Mouse (Mus musculus): Measurements from ENCODE around the gene Tfcp2.

Gene Tfcp2

GRCm38 (mm10) chr15:100551326-100552307 is at the start of gene Tfcp2:
Gene Tfcp2 (minus strand): TSS chr15:100552008.
- DNase-seq (ENCODE audit: low spot score) = peak; percentile 98

- DNase-seq (ENCODE audit: low spot score) = no peak
These were observed 49.0 kb upstream of the Tfcp2 start for GRCm38 (mm10) chr15:100600696-100601272.

- DNase-seq (ENCODE audit: low spot score) = peak; percentile 83
These were observed 48.4 kb upstream of the Tfcp2 start for GRCm38 (mm10) chr15:100600047-100600695.

DNA sequence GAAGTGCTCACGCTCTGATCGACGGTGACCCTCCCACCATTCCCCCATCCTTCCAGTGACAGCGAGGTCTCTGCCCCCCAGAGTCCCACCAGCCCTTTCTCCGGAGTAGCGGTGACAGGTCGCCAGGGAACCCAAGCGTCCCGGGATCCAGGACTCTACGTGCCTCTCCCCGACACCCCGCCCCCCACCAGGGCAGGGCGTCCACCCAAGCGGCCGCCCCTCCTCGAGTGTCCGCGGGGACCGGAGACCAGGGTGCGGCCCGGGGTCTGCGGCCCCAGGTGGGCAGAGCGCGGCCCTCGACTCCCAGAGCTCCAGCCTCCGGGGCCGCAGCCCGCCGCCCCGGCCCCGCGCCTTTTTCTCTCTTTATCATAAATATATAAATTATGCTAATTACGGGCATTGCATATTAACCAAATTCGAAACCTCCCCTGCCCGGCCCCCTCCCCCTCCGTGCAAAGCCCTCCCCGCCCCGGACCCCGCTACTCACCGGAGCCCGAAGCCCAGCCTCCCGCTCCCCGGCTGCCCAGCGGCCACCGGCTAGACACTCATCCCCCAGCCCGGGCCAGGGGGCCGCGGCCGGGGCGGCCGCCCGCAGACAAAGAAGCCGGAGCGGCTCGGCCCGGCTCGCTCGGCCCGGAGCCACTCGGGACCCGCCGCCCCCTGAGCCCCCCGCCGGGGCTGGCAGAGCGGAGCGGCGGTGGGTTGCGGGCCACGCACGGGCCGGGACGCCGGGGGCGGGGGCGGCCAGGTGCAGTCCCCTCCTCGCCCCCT is 47.7 kb upstream of the Tfcp2 start, which contains the start of gene Pou6f1:
Gene Pou6f1, minus strand, starts transcription at position 709 of the 771 bp plus-strand sequence.
- DNase-seq (ENCODE audit: low spot score) = peak; percentile 53

DNA sequence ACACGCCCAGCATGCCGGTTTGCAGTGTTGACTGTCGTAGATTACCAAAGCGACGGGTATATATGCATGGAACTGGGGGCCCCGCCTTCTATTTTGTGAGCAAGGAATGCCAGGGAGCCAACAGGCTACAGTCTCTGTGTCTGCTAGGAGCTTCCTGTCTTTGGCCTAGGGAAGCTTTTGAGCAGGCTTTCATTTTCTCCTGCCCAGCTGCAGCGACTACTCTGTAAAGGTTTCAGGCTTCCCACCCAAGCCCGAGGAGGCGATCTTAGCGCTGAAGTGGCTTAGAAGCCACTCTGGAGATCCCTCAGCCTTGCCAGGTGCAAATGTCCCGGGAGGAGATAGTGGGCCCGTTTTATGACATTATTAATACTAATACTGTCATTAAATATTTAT is 47.1 kb upstream of the Tfcp2 start:
- peak; percentile 47 for DNase-seq (ENCODE audit: low spot score)

DNA sequence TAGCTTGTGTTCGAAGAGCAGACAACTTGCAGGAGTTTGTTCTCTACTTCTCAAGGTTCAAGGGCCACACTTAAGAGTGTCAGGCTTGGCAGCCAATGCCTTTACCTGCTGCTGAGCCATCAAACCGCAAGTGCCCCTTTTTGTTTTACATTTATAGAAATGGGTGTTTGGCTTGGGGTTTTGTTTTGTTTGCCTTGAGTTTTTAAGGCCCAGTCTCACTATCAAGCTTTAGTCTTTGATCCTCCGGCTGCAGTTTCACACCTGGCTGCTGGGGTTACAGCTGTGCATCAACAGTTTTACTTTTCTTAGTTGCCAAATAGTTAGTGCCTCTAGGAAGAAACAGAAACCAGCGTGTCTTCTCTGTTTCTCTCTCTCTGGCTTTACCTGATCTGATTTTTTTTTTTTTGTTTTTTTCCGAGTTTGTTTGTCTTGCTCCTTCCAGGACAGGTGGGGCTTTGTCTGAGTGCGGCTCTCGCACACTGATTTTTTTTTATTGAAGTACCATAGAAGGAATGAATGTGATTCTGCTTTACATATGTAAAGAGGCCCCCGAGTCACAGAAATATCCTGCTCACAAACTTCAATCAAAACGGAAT is 46.6 kb upstream of the Tfcp2 start:
- DNase-seq (ENCODE audit: low spot score) = no peak

DNA sequence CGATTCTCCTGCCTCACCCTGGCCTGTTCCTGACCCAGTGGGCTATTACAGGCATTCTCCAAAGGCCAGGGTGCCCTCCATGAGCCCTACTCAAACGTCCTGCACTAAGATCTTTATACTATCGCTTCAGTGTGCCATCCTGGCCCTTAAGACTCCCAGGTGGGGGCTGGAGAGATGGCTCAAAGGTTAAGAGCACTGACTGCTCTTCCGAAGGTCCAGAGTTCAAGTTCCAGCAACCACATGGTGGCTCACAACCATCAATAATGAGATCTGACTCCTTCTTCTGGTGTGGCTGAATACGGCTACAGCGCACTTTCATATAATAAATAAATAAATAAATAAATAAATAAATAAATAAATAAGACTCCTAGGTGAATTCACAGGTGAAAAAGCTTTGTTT is 41.0 kb upstream of the Tfcp2 start:
- DNase-seq (ENCODE audit: low spot score) = no peak

GRCm38 (mm10) chr15:100590436-100590835 is 38.6 kb upstream of the Tfcp2 start:
- DNase-seq (ENCODE audit: low spot score) = no peak

DNA sequence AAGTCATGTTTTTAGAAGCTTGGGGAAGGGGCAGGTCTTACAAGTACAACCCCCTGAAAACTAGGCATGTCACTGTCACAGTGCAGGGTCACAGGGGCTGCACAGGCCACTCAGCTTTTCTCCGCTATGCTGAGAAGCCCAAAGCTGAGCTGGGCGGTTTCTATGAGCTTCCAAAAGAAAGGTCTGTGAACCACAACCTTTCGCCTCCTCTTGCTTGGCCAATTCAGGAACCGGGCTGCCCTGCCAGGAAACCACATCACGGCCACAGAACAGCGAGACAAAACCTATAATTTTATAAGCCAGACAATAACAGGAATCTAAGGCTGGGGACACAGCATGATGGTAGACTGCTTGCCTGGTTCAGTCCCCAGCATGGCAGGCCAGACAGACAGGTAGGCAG is 36.5 kb upstream of the Tfcp2 start:
- no peak for DNase-seq (ENCODE audit: low spot score)

- no peak for DNase-seq (ENCODE audit: low spot score)
These were observed 35.4 kb upstream of the Tfcp2 start for GRCm38 (mm10) chr15:100587166-100587565.

GRCm38 (mm10) chr15:100585931-100586330 is 34.1 kb upstream of the Tfcp2 start:
- no peak for DNase-seq (ENCODE audit: low spot score)

DNA sequence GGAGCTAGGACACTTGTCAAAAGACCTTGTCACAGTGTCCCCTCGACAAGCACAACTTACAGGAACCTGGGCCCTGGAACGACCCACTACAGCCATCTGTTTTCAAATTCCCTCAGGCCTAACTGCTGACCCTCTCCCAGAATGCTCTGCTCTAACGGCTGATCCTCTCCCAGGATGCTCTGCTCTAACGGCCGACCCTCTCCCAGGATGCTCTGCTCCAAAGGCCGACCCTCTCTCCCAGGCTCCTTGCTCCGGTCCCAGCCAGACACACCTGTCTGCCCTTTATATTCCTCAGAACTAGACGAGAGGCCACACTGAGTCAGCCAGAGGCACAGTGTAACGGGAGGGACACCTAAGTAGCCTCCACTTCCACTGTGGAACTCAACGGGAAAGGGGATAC is 28.3 kb upstream of the Tfcp2 start:
- DNase-seq (ENCODE audit: low spot score) = no peak

DNA sequence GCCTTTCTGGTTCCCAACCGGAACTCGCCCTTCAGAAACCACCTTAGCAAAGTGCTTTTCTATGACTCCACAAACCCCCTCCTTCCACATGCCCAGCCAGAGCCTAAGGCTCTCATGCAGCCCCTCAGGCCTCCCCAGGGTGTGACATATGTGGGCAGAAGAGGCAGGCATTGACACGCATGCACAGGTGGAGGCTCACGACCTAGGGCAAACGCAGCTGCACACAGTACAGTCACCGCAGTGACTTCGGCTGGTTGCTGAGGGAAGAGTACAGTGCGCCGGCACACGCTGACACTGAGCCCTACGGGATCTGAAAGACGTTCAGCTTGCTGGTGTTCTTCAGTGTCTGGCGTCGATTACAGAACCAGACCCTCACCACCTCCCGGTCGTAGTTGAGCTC is 26.2 kb upstream of the Tfcp2 start:
- no peak for DNase-seq (ENCODE audit: low spot score)

DNA sequence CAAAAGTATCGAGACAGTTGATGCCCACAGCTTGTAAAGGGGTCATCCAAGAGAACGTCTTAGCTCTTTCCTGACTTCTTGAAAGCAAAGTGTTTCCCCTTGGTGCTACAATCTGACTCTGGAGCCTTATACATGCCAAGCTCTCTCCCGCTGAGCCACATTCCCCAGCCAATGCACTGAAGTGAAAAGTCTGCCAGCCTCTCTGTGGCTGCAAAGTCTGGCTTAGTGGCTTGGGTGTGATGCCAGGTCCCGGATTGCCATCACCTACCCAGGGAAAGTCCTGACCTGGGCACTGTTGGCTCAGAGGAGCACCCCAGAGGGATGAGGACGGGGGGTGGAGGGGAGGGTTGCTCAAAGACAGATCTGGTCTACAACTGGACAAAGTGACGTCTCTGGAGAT is 25.0 kb upstream of the Tfcp2 start:
- no peak for DNase-seq (ENCODE audit: low spot score)

DNA sequence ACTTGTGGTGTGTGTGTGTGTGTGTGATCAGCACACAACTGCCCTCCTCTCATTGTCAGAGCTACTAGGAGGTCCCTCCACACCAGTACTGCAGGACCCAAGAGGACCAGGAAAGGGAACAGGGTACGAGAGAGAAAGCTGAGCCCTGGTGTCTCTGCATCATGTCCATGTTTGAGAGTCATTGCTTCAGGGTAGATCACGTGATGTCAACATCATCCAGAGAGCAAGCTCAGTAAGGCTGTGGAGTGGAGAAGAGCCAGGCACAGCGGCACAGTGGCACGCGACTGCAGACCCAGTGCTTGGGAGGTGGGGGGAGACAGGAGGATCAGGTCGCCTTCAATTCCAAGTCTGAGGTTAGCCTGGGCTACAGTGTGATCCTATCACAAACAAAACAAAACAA is 24.6 kb upstream of the Tfcp2 start:
- DNase-seq (ENCODE audit: low spot score) = no peak

- no peak for DNase-seq (ENCODE audit: low spot score)
These were observed 23.6 kb upstream of the Tfcp2 start for GRCm38 (mm10) chr15:100575366-100575765.

DNA sequence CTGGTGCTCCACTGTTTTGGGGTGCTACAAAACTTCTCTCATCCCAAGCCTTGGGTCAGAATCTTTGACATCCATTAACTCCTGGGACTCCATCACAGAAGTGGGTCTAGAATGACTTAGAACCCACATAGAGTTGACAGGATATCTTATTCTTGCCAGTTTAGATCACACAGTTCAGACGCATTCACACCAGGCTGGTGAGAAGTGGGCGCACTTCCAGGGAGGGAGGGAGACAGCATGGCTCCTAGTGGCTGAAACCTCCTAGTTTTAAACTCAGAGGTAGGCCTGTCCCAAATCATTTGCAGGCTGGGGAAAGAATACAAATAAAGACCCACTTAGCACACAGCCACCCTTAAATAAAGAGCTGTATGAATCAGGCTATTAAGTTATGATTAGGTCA is 22.6 kb upstream of the Tfcp2 start:
- DNase-seq (ENCODE audit: low spot score) = no peak

DNA sequence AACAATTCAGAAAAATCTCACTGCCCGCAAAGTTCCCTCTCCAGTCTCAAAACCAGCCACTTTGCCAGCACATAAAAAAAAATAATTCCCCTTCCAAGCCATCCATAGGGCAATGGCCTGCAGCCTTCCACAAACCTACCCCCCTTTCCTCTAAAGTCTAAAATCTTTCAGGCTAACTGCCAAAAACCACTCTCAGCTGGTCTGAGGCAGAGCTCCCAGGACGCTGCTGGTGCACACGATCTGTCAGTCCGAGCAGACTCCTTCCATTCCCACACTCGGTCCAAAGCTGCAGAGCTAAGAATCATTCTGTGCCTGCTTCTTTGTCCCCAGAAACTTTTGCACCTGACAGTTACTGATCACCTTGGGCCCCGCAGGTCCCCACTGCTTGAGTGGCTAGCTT is 22.1 kb upstream of the Tfcp2 start:
- DNase-seq (ENCODE audit: low spot score) = no peak

DNA sequence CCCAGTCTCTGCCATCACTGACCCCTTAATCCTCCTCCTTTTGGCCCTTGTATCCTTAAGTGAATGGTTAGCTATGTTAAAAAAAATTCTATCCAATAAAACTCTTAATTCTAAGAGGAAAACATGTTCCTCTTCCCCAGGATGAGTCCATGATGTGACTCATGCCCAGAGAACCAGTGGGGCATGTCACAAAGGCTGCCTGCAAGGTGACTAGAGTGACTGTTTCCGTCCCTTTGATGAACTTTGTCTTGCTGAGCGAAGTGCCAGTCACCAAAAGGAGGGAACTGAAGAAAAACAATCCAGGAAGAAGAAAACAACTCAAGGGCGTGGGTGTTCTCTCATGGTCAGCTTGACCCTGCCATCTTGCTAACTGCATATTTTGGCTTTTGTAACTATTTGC is 17.4 kb upstream of the Tfcp2 start:
- no peak for DNase-seq (ENCODE audit: low spot score)

GRCm38 (mm10) chr15:100566531-100566930 is 14.7 kb upstream of the Tfcp2 start:
- DNase-seq (ENCODE audit: low spot score) = no peak

DNA sequence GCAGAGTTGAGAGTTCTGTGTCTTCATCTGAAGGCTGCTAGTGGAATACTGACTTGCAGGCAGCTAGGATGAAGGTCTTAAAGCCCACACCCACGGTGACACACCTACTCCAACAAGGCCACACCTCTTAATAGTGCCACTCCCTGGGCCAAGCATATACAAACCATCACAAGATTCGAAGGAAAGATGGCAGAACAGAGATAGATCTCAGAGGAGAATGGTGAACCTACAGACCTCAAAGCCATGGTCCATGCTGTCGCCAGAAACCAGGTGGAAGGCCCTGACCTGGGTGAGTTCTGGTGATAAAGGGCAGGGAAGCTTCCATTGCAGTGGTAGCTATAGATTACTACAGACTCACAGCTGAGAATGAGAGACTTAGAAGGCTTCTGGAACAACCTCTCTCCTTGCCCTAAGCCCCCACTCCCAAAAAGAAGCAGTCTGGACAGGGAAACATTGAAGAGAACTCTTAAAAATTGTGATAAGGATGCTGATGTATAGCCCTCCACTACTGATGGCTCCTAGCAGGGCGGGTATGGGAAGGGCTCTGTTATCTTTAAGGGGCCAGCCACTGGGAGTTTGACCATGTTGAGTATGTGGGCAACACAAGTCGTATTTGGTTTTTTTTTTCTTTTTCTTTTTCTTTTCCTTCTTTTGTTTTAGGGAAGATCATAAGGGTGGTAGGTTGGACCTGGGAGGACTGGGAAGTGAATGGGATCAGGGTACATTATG is 6.1 kb upstream of the Tfcp2 start:
- DNase-seq (ENCODE audit: low spot score) = no peak
